Mouse (Mus musculus) embryonic facial prominence, embryonic 11.5 days (tissue): ENCODE measurements around the gene Gm10334. TPM values are rescaled to one million over a fixed set of nuclear protein-coding genes. Genes with fewer than 3 reads are reported as not detected.
"Not testable (repeated sequence)": the region's sequence is repeated elsewhere in the genome, so short reads cannot be mapped to it uniquely, and the experiment has no call there.

Experiments
- ATAC-seq: fragments of 200-750 bp; cut with Nextera tagmentation; replicated peaks from 2 replicates; pipeline ENCODE4 v1.8.0; 2017; ENCODE audit warnings: low read depth; ENCODE audit not compliant: insufficient number of reproducible peaks, low FRiP score, low TSS enrichment
- DNase-seq: peaks from one replicate; pipeline ENCODE4 v3.0.0-alpha.2; 2015; ENCODE audit warnings: low spot score
- H3K27ac ChIP-seq: fragments of 300-500 bp; sonication (generic); replicated peaks from 2 replicates; pipeline ENCODE4 v1.5.1; 2014; ENCODE audit warnings: mild to moderate bottlenecking, low read depth, low read length, control low read depth
- H3K27me3 ChIP-seq: fragments of 300-500 bp; sonication (generic); 2 replicates; pipeline ENCODE4 v1.6.1; 2014; ENCODE audit warnings: mild to moderate bottlenecking, low read length, moderate library complexity, mixed read lengths; ENCODE audit not compliant: control insufficient read depth, insufficient read depth
- H3K36me3 ChIP-seq: fragments of 300-500 bp; sonication (generic); replicated peaks from 2 replicates; pipeline ENCODE4 v1.6.1; 2014; ENCODE audit warnings: low read depth, mild to moderate bottlenecking, low read length, moderate library complexity, mixed read lengths; ENCODE audit not compliant: control insufficient read depth, insufficient read depth
- H3K4me1 ChIP-seq: fragments of 300-500 bp; sonication (generic); 2 replicates; pipeline ENCODE4 v1.6.1; 2014; ENCODE audit warnings: low read length, mixed read lengths; ENCODE audit not compliant: control insufficient read depth, insufficient read depth
- H3K4me2 ChIP-seq: fragments of 300-500 bp; sonication (generic); 2 replicates; pipeline ENCODE4 v1.6.1; 2014; ENCODE audit warnings: low read depth, mild to moderate bottlenecking, control low read depth, low read length, moderate library complexity
- H3K4me3 ChIP-seq: fragments of 300-500 bp; sonication (generic); 2 replicates; pipeline ENCODE4 v1.5.1; 2014; ENCODE audit warnings: low read depth, low read length, control low read depth
- H3K9ac ChIP-seq: fragments of 300-500 bp; sonication (generic); replicated peaks from 2 replicates; pipeline ENCODE4 v1.6.1; 2014; ENCODE audit warnings: mild to moderate bottlenecking, control low read depth, low read length
- H3K9me3 ChIP-seq: fragments of 300-500 bp; sonication (generic); replicated peaks from 2 replicates; pipeline ENCODE4 v1.6.1; 2016; ENCODE audit warnings: mild to moderate bottlenecking, low read length, inconsistent platforms, mixed read lengths; ENCODE audit not compliant: control insufficient read depth
- WGBS: fragments of 180-500 bp; shearing (Covaris S2); extraction: QIAGEN DNeasy Blood & Tissue Kit; methylation state at CpG from one replicate; pipeline ENCODE4 v1.1.7; 2014; 5-methylcytosine and 5-hydroxymethylcytosine counted together
- polyA plus RNA-seq: library from polyadenylated mRNA; unstranded; fragments of >200 nt; fragmentation: Nextera tagmentation; extraction: Ambion mirVana; gene quantifications from 2 replicates; pipeline ENCODE4 v1.2.1, GENCODE M21; 2014

The Gm10334 gene
- 0.26 TPM in 1 of 2 replicates, not detected in the other for polyA plus RNA-seq

GRCm38 (mm10) chr6:41446045-41446444, at the start of gene Gm10334:
Gene Gm10334 (minus strand): TSS chr6:41446145.
- not testable (repeated sequence) for H3K9ac ChIP-seq, DNase-seq, H3K36me3 ChIP-seq

DNA sequence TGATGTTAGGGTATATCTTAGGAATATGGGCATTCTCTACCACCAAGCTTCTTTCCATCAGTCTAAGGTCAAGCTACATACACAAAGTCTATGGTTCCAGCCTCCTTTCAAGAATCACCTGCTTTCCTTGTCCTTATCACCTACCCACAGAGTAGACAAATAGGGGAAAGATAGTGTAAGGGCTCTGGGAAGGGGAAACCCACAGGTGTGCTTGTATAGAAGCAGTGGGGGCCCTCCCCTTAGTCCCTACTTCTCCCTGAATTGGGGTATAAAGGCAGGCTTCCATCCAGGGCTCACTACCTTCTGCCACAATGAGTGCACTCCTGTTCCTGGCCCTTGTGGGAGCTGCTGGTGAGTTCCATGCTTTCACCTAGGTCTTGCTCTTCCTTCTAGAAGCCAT, 12.7 kb upstream of the Gm10334 start, which contains the start of gene Prss1:
Gene Prss1 (plus strand): TSS at position 301 of the 400 bp plus-strand sequence.
- H3K4me3 ChIP-seq: not testable (repeated sequence)

More at GRCm38 (mm10) chr6:41446045-41446444, at the start of gene Gm10334:
- H3K9me3 ChIP-seq, H3K27ac ChIP-seq, ATAC-seq, H3K4me1 ChIP-seq, H3K27me3 ChIP-seq, H3K4me2 ChIP-seq, H3K4me3 ChIP-seq: not testable (repeated sequence)

DNA sequence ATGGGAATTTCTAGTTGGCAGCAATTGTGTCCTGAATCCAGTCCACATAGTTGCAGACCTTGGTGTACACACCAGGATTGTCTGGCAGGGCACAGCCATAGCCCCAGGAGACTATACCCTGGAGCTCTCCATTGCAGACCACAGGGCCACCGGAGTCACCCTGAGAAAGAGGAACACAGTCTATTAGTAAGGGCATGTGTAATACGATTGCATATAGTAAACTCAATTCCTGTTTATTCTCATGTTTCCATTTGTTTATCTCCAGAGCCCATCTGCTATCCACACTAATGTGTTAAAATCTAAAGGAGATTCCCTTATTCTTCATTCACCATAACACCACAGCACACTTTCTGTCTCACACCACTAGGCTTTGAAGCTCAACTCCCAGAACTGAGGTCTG, 3.7 kb downstream of the Gm10334 start:
- H3K27ac ChIP-seq, H3K4me1 ChIP-seq, DNase-seq, ATAC-seq, H3K9me3 ChIP-seq, H3K36me3 ChIP-seq, H3K27me3 ChIP-seq, H3K4me3 ChIP-seq, H3K4me2 ChIP-seq, H3K9ac ChIP-seq: not testable (repeated sequence)
- 86% methylated on average over 1 of the region's 2 CpGs for WGBS

More for the DNA sequence above, 12.7 kb upstream of the Gm10334 start, which contains the start of gene Prss1:
- not testable (repeated sequence) for H3K4me1 ChIP-seq, ATAC-seq, H3K27me3 ChIP-seq, H3K36me3 ChIP-seq, H3K27ac ChIP-seq, DNase-seq, H3K9me3 ChIP-seq, H3K9ac ChIP-seq, H3K4me2 ChIP-seq

Other genes starting within 250 kb of the Gm10334 start
- not detected in 2 replicates for gene Try4, start 143.9 kb downstream of the Gm10334 start, polyA plus RNA-seq
- gene Try5, start 129.3 kb downstream of the Gm10334 start, polyA plus RNA-seq: not detected in 2 replicates
- not detected in 2 replicates for gene Try10, start 92.0 kb downstream of the Gm10334 start, polyA plus RNA-seq
- 0.41 and 0.43 TPM in 2 replicates for gene Prss3, start 68.5 kb downstream of the Gm10334 start, polyA plus RNA-seq
- not detected in 2 replicates for gene Gm5771, start 53.8 kb downstream of the Gm10334 start, polyA plus RNA-seq
- gene Prss1, start 12.8 kb upstream of the Gm10334 start, polyA plus RNA-seq: not detected in 2 replicates
- gene Prss2, start 75.6 kb upstream of the Gm10334 start, polyA plus RNA-seq: not detected in 2 replicates
- 10.0 and 11.7 TPM in 2 replicates for gene Ephb6, start 159.3 kb upstream of the Gm10334 start, polyA plus RNA-seq
- gene Trpv6, start 190.3 kb upstream of the Gm10334 start, polyA plus RNA-seq: 0.26 and 0.56 TPM in 2 replicates
- not detected in 2 replicates for gene Trpv5, start 234.6 kb upstream of the Gm10334 start, polyA plus RNA-seq
- gene Llcfc1, start 238.3 kb upstream of the Gm10334 start, polyA plus RNA-seq: not detected in 2 replicates